Mouse (Mus musculus) kidney, embryonic 14.5 days (tissue): Measurements from ENCODE around the gene Zfp385a. TPM values are rescaled to one million over a fixed set of nuclear protein-coding genes. Genes with fewer than 3 reads are reported as not detected.

Experiments used
- ATAC-seq: fragments of 200-750 bp; cut with Nextera tagmentation; 2 replicates; pipeline ENCODE4 v1.8.0; 2017; ENCODE audit warnings: moderate number of reproducible peaks, mild to moderate bottlenecking, moderate TSS enrichment, moderate library complexity; ENCODE audit not compliant: low FRiP score, low TSS enrichment
- H3K27ac ChIP-seq: fragments of 300-500 bp; sonication (generic); 2 replicates; pipeline ENCODE4 v1.5.1; 2014; ENCODE audit warnings: low read depth, mild to moderate bottlenecking, low read length, moderate library complexity, mixed read lengths
- H3K27me3 ChIP-seq: fragments of 300-500 bp; sonication (generic); 2 replicates; pipeline ENCODE4 v1.6.1; 2014; ENCODE audit warnings: mild to moderate bottlenecking, low read length; ENCODE audit not compliant: control insufficient read depth, insufficient read depth
- H3K36me3 ChIP-seq: fragments of 300-500 bp; sonication (generic); 2 replicates; pipeline ENCODE4 v1.6.1; 2014; ENCODE audit warnings: low read length, mixed read lengths; ENCODE audit not compliant: control insufficient read depth, insufficient read depth
- H3K4me1 ChIP-seq: fragments of 300-500 bp; sonication (generic); 2 replicates; pipeline ENCODE4 v1.6.1; 2014; ENCODE audit warnings: low read length, mixed read lengths; ENCODE audit not compliant: control insufficient read depth, insufficient read depth
- H3K4me2 ChIP-seq: fragments of 300-500 bp; sonication (generic); replicated peaks from 2 replicates; pipeline ENCODE4 v1.6.1; 2014; ENCODE audit warnings: low read depth, mild to moderate bottlenecking, low read length
- H3K4me3 ChIP-seq: fragments of 300-500 bp; sonication (generic); 2 replicates; pipeline ENCODE4 v1.5.1; 2014; ENCODE audit warnings: mild to moderate bottlenecking, low read length
- H3K9ac ChIP-seq: fragments of 300-500 bp; sonication (generic); 2 replicates; pipeline ENCODE4 v1.6.1; 2014; ENCODE audit warnings: low read depth, mild to moderate bottlenecking, low read length, moderate library complexity
- H3K9me3 ChIP-seq: fragments of 300-500 bp; sonication (generic); 2 replicates; pipeline ENCODE4 v1.6.1; 2016; ENCODE audit warnings: low read length; ENCODE audit not compliant: control insufficient read depth
- WGBS: fragments of 180-500 bp; shearing (Covaris S2); extraction: QIAGEN DNeasy Blood & Tissue Kit; methylation state at CpG from one replicate; pipeline ENCODE4 v1.1.7; 2014; 5-methylcytosine and 5-hydroxymethylcytosine counted together
- polyA plus RNA-seq: library from polyadenylated mRNA; unstranded; fragments of >200 nt; fragmentation: Nextera tagmentation; extraction: Ambion mirVana; gene quantifications from 2 replicates; pipeline ENCODE4 v1.2.1, GENCODE M21; 2014

The Zfp385a gene
- polyA plus RNA-seq, 1 experiment from 2014 or later: 18.2 TPM

DNA sequence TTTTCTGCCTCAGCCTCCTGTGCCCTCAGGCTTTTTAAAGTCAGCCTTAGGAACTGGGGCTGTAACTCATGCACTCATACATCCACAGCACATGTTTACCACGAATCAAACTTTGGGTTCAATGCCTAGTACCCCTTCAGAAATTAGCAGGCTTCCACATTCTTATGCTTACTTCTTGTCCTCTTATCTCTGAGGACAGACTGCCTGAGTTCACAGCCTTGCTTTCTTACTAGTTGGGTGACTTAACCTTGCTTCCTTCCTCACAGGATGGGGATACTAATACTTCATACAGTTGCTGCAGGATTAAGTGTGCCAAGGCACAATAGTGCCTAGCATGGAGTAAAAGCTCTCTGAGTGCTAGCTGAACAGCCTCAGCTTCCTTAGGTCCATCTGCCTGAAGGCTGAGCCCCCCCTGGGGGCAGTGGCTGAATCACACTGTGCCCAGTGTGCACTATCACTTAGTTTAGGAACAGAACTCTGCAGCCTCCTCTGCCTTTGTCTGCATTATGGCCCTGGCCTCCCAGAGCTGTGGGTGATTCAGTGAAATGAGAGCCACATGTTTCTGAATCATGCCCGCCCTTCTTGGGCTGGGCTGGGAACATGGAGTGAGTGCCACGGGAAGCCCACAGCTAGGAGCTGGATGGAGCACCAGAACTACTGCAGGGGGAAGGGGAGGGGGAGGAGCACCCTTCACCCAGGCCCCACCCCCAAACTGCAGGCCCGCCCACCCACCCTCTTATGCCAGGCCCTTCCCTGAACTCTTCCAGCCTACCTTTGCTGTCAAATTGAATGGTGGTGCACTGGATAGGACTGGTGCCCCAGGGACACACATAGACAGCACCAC lies 18.6 kb upstream of the Zfp385a start:
- ATAC-seq: peak; percentile 63
- Histone ChIP-seq H3K27ac (no peak overlapping the region), H3K27me3 (no peaks in the 10 kb centered on the region), H3K4me2 (no peak overlapping the region), H3K9me3 (no peaks in the 10 kb centered on the region), H3K4me3 (no peak overlapping the region), H3K9ac (no peak overlapping the region), H3K4me1 (peaks cover 8% of the 10 kb centered on the region; the same call in 1 of the 2 replicates), H3K36me3 (peaks cover 30% of the 10 kb centered on the region)
- WGBS: 36% methylated on average over 4 of the region's 4 CpGs

DNA sequence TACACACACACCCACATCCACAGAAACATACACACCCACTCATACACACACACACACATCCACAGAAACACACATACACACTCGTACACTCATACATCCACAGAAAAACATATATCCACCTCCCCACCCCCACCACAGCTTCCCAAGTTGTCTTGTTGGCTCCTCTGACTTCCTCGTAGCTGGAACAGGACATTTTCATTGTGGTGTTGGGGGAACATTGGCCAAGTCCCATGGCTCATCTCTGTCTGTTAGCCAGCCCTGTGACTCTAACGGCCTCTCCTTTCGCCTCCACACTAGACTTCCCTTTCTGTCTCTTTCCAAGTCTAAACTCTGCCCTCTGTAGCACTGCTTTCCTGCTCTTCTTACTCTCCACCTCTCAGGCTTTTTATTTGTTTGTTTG lies 17.9 kb upstream of the Zfp385a start:
- Histone ChIP-seq H3K4me1 (peaks cover 8% of the 10 kb centered on the region; the same call in 1 of the 2 replicates), H3K27me3 (no peaks in the 10 kb centered on the region), H3K36me3 (peaks cover 33% of the 10 kb centered on the region), H3K4me2 (no peak overlapping the region), H3K27ac (no peak overlapping the region), H3K4me3 (no peak overlapping the region), H3K9me3 (no peaks in the 10 kb centered on the region), H3K9ac (no peak overlapping the region)
- 83% methylated on average over 4 of the region's 4 CpGs for WGBS
- no peak for ATAC-seq

GRCm38 (mm10) chr15:103356130-103356529 lies 16.2 kb upstream of the Zfp385a start:
- no peak overlapping the region for H3K9ac ChIP-seq

DNA sequence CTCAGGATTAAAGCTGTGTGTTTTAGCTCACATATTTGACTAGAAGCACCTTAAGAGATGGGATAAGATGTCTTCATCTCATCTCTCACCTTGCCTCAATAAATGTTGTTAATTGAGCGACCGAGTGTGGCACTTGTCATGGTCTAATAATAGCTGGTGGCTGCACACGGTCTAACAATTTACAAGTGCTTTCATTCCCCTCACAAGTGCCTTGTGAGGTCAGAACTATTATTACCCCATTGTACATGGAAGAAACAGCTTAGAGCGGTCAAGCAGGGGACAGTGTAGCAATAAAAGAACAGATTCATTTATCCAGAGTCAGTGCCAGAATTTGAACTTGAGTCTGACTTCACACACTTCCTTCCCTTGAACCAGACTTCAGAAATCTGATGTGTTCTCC lies 15.5 kb upstream of the Zfp385a start:
- no peak for ATAC-seq
- Histone ChIP-seq H3K4me1 (0 out of 2 replicates have a peak, but pooled peaks cover 3% of the 10 kb centered on the region), H3K27me3 (no peaks in the 10 kb centered on the region), H3K36me3 (peaks cover 52% of the 10 kb centered on the region), H3K4me2 (no peak overlapping the region), H3K9ac (no peak overlapping the region), H3K27ac (no peak overlapping the region), H3K4me3 (no peak overlapping the region), H3K9me3 (no peaks in the 10 kb centered on the region)
- WGBS: 76% methylated on average over 4 of the region's 4 CpGs

More at GRCm38 (mm10) chr15:103356130-103356529, 16.2 kb upstream of the Zfp385a start:
- no peak overlapping the region for H3K4me3 ChIP-seq
- ATAC-seq: no peak
- 75% methylated on average over 4 of the region's 4 CpGs for WGBS
- no peaks in the 10 kb centered on the region for H3K9me3 ChIP-seq
- H3K4me2 ChIP-seq: no peak overlapping the region
- no peaks in the 10 kb centered on the region for H3K27me3 ChIP-seq
- H3K4me1 ChIP-seq: 0 out of 2 replicates have a peak, but pooled peaks cover 3% of the 10 kb centered on the region
- no peak overlapping the region for H3K27ac ChIP-seq
- peaks cover 45% of the 10 kb centered on the region for H3K36me3 ChIP-seq

DNA sequence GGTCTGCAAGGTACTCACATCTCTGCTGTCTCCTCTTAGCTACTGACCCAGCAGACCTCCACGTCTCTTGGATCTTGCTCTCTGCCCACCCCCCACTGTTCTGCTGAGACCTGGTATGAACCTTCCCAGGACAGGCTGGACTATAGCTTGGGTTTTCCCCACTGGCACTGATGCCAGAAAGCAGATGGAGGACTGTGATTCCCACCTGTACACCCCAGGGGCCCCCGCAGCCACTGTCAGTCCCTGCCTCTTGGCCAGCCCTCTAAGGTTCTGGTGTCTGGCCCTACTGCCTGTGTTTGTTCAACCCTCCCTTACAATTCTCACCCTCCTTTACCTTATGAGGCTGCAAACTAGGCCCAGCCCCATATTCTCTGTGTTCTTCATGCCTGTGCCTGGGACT lies 14.8 kb upstream of the Zfp385a start:
- no peak overlapping the region for H3K4me3 ChIP-seq
- H3K9ac ChIP-seq: no peak overlapping the region
- no peaks in the 10 kb centered on the region for H3K9me3 ChIP-seq
- no peaks in the 10 kb centered on the region for H3K27me3 ChIP-seq
- H3K27ac ChIP-seq: no peak overlapping the region
- no peak overlapping the region for H3K4me2 ChIP-seq
- whole genome bisulfite sequencing: 70% methylated on average over 2 of the region's 2 CpGs
- H3K36me3 ChIP-seq: peaks cover 59% of the 10 kb centered on the region
- ATAC-seq: no peak
- 0 out of 2 replicates have a peak, but pooled peaks cover 3% of the 10 kb centered on the region for H3K4me1 ChIP-seq

DNA sequence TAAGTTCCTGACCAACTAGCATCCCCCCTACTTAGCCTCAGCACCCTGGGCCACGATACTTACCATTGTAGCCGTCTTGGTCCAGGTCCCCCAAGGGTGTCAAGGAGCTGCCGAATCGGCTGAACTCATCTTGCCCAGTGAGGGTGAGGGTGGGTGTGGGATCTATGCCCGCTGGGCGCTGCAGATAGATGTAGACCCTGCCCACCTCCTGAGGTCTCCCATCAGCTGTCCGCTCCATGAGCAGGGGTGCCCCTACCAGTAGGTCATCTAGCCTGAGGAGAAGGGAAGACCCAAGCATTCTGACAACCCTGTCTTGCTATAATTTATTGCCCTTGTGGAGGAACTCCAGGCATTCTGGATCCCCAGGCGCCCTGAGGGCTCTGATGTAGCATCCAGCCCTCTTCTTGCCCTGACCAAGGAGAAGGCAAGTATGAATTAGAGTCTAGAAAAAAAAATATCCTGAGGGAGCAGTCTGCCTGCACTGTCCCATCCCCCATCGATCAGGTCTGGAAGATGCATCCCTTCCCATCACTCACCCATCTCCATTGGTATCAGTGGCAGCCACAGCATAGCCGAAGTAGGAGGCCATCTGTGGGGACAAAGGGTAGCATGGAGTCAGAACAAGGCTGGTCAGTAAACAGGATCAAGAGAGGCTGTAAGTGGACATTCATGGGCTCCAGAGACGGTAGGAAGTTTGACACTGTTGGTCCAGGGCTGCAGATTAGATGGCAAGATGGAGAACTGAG lies 13.8 kb upstream of the Zfp385a start:
- H3K4me1 ChIP-seq: no peaks in the 10 kb centered on the region
- 93% methylated on average over 11 of the region's 11 CpGs for WGBS
- H3K9ac ChIP-seq: no peak overlapping the region
- H3K9me3 ChIP-seq: no peaks in the 10 kb centered on the region
- no peak overlapping the region for H3K4me2 ChIP-seq
- no peak overlapping the region for H3K4me3 ChIP-seq
- H3K27me3 ChIP-seq: no peaks in the 10 kb centered on the region
- ATAC-seq: no peak
- no peak overlapping the region for H3K27ac ChIP-seq
- peaks cover 68% of the 10 kb centered on the region for H3K36me3 ChIP-seq

GRCm38 (mm10) chr15:103352856-103353255 lies 13.0 kb upstream of the Zfp385a start:
- WGBS: 32% methylated on average over 4 of the region's 4 CpGs
- ATAC-seq: no peak
- H3K36me3 ChIP-seq: peaks cover 75% of the 10 kb centered on the region
- no peaks in the 10 kb centered on the region for H3K27me3 ChIP-seq
- H3K4me1 ChIP-seq: no peaks in the 10 kb centered on the region
- no peaks in the 10 kb centered on the region for H3K9me3 ChIP-seq
- H3K27ac ChIP-seq: no peak overlapping the region
- no peak overlapping the region for H3K4me2 ChIP-seq
- no peak overlapping the region for H3K4me3 ChIP-seq
- no peak overlapping the region for H3K9ac ChIP-seq

GRCm38 (mm10) chr15:103347275-103347684 lies 7.4 kb upstream of the Zfp385a start:
- Histone ChIP-seq H3K4me1 (no peaks in the 10 kb centered on the region), H3K27ac (no peak overlapping the region), H3K9ac (no peak overlapping the region), H3K9me3 (no peaks in the 10 kb centered on the region), H3K36me3 (peaks cover 74% of the 10 kb centered on the region), H3K4me3 (no peak overlapping the region), H3K4me2 (no peak overlapping the region), H3K27me3 (peaks cover under 1% of the 10 kb centered on the region; the same call in 1 of the 2 replicates)
- WGBS: 11% methylated on average over 2 of the region's 2 CpGs
- ATAC-seq: 0 out of 2 replicates have a peak, but pooled peaks have one; percentile 11

GRCm38 (mm10) chr15:103345789-103346188 lies 5.9 kb upstream of the Zfp385a start:
- peaks cover 12% of the 10 kb centered on the region; the same call in 1 of the 2 replicates for H3K27me3 ChIP-seq
- H3K9ac ChIP-seq: no peak overlapping the region
- peaks cover 61% of the 10 kb centered on the region for H3K36me3 ChIP-seq
- no peaks in the 10 kb centered on the region for H3K9me3 ChIP-seq
- 89% methylated on average over 6 of the region's 6 CpGs for WGBS
- no peak overlapping the region for H3K4me2 ChIP-seq
- H3K4me3 ChIP-seq: no peak overlapping the region
- no peaks in the 10 kb centered on the region; the same call in none of the 2 replicates for H3K4me1 ChIP-seq
- no peak overlapping the region for H3K27ac ChIP-seq
- no peak for ATAC-seq
